ENCODE assay signal across 15 mouse cellular contexts in the genomic region with DNA sequence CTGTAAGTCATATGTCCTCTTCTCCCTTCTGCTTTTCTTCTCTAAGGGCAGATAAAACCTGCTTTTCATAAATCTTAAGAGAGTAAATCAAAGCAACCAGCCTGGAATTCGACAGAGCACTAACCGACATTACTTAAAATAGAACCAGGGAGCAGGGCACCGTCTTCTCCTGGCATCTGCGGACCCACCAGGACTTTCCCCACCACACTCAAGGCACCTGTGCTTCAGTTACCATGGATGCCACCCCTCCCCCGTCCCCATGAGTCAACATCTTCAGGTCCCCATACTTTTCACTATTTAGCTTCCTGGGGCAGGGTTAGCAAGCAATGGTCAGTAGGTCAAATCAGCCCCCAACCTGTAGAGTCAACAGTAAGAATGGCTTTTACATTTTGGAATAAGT.
"Had no signal": no experiment of that assay in that cellular context is flagged by ENCODE, and none has a peak within 500 bp of the region (broad histone marks: within the 10 kb centered on the region; RNA-seq: fewer than 3 reads in every experiment).

No protein-coding gene starts in this region.

- H3K27me3 ChIP-seq: midbrain, embryonic 12.5 days; neural tube, embryonic 12.5 days; stomach, embryonic 15.5 days had no signal

- ATAC-seq: midbrain, embryonic 16.5 days had no signal

- H3K9ac ChIP-seq: lung, embryonic 14.5 days; midbrain, embryonic 12.5 days; neural tube, embryonic 12.5 days; stomach, embryonic 15.5 days had no signal

- DNase-seq: lung, adult 18-20 months; lung, embryonic 14.5 days; lung, postnatal 10 days; lung, postnatal 4 days; midbrain, embryonic 14.5 days; right cerebral cortex, postnatal 14 days; thymus, adult 2 months; thymus, postnatal 14 days; thymus, postnatal 36 days had no signal

- H3K36me3 ChIP-seq: midbrain, embryonic 10.5 days; midbrain, embryonic 12.5 days; neural tube, embryonic 12.5 days; stomach, embryonic 15.5 days had no signal

- H3K4me2 ChIP-seq: lung, embryonic 14.5 days; midbrain, embryonic 12.5 days; neural tube, embryonic 12.5 days; stomach, embryonic 15.5 days had no signal

- H3K4me1 ChIP-seq: midbrain, embryonic 10.5 days; midbrain, embryonic 12.5 days; neural tube, embryonic 12.5 days had no signal

- H3K4me3 ChIP-seq: midbrain, embryonic 10.5 days; midbrain, embryonic 12.5 days; neural tube, embryonic 12.5 days; stomach, embryonic 15.5 days had no signal

- H3K27ac ChIP-seq: midbrain, embryonic 10.5 days; midbrain, embryonic 12.5 days; neural tube, embryonic 12.5 days; stomach, embryonic 15.5 days; stomach, postnatal 0 days had no signal

- H3K9me3 ChIP-seq: midbrain, embryonic 10.5 days; midbrain, embryonic 12.5 days; neural tube, embryonic 12.5 days; stomach, embryonic 15.5 days had no signal
